Mouse (Mus musculus) lung, postnatal 0 days (tissue): ENCODE measurements at regions not wholly inside any gene's neighbourhood (a gene's known extent, or its start where the extent isn't known, plus 50 kb on each side); places are given as distances from the start of the nearest gene placed in this dataset.

Source experiments
- CTCF ChIP-seq: IDR thresholded peaks from 2 replicates; pipeline ENCODE4 v1.5.1; 2016; ENCODE audit warnings: antibody characterized with exemption, mild to moderate bottlenecking
- EP300 ChIP-seq: IDR thresholded peaks from 2 replicates; pipeline ENCODE4 v1.6.1; 2016; ENCODE audit warnings: antibody characterized with exemption, mild to moderate bottlenecking, control low read depth

GRCm38 (mm10) chr15:61562252-61562651, 639.4 kb upstream of the A1bg start:
- TF ChIP-seq CTCF (no peak), EP300 (no peak)
